Mouse (Mus musculus) kidney, adult 18-20 months (tissue): ENCODE measurements at regions not wholly inside any gene's neighbourhood (a gene's known extent, or its start where the extent isn't known, plus 50 kb on each side); places are given as distances from the start of the nearest gene placed in this dataset.
"Not testable (repeated sequence)": the region's sequence is repeated elsewhere in the genome, so short reads cannot be mapped to it uniquely, and the experiment has no call there.

ENCODE experiments used
- DNase-seq: peaks from one replicate; pipeline ENCODE4 v3.0.0; 2021

- not testable (repeated sequence) for DNase-seq
Observed at GRCm38 (mm10) chr11:12913401-12913800, 448.6 kb upstream of the Cobl start.

- DNase-seq: no peak
Observed at GRCm38 (mm10) chr11:12873712-12874111, 409.0 kb upstream of the Cobl start.

- DNase-seq: no peak
Observed at GRCm38 (mm10) chr11:12872802-12873201, 408.0 kb upstream of the Cobl start.

- peak; percentile 7 for DNase-seq
Observed at GRCm38 (mm10) chr11:12872399-12872798, 407.6 kb upstream of the Cobl start.

- DNase-seq: no peak
Observed at GRCm38 (mm10) chr11:12867541-12867940, 402.8 kb upstream of the Cobl start.

- no peak for DNase-seq
Observed at GRCm38 (mm10) chr11:12865034-12865620, 400.4 kb upstream of the Cobl start.

GRCm38 (mm10) chr11:12859344-12859930 is 394.7 kb upstream of the Cobl start:
- no peak for DNase-seq

- no peak for DNase-seq
Observed at GRCm38 (mm10) chr11:12858274-12858884, 393.6 kb upstream of the Cobl start.

- DNase-seq: no peak
Observed at GRCm38 (mm10) chr11:12857358-12858199, 392.8 kb upstream of the Cobl start.

GRCm38 (mm10) chr11:12847793-12848192 is 383.0 kb upstream of the Cobl start:
- DNase-seq: no peak

- no peak for DNase-seq
Observed at GRCm38 (mm10) chr11:12843631-12844423, 379.1 kb upstream of the Cobl start.

GRCm38 (mm10) chr11:12841393-12841792 is 376.6 kb upstream of the Cobl start:
- DNase-seq: no peak

GRCm38 (mm10) chr11:12837920-12838319 is 373.2 kb upstream of the Cobl start:
- DNase-seq: no peak

GRCm38 (mm10) chr11:12837387-12837786 is 372.6 kb upstream of the Cobl start:
- DNase-seq: no peak

- no peak for DNase-seq
Observed at GRCm38 (mm10) chr11:12836387-12836786, 371.6 kb upstream of the Cobl start.

- no peak for DNase-seq
Observed at GRCm38 (mm10) chr11:12812021-12812420, 347.3 kb upstream of the Cobl start.

GRCm38 (mm10) chr11:12810949-12811881 is 346.5 kb upstream of the Cobl start:
- DNase-seq: peak; percentile 65
